Mouse (Mus musculus): ENCODE data around the gene Atp5h. TPM values are rescaled to one million over a fixed set of nuclear protein-coding genes. Genes with fewer than 3 reads are reported as not detected.

Gene Atp5h
- polyA plus RNA-seq, 1 experiment = 61.5 TPM

- Histone ChIP-seq H3K4me1 (ENCODE audit: control insufficient read depth, insufficient read depth, insufficient read length, low read length) (no peaks in the 10 kb centered on the region), H3K36me3 (ENCODE audit: control insufficient read depth, insufficient read depth, low read length) (no peaks in the 10 kb centered on the region), H3K27me3 (ENCODE audit: control insufficient read depth, insufficient read depth, low read length) (no peaks in the 10 kb centered on the region), H3K4me3 (ENCODE audit: low read depth, low read length) (peak within 1 kb of the TSS; percentile 62), H3K27ac (ENCODE audit: insufficient read depth, low read depth, low read length) (no peak within 1 kb of the TSS)
- TF ChIP-seq POLR2A (IDR thresholded peaks at IDR 0.05; ENCODE audit: low read depth, low read length) (peak; percentile 53; the same call in 1 of the 2 replicates), CTCF (IDR thresholded peaks at IDR 0.05; ENCODE audit: extremely low read depth, insufficient read length, insufficient replicate concordance, low read depth, low read length) (no peak)
- WGBS = under 1% methylated on average over 39 of the region's 39 CpGs
These were observed 52.3 kb downstream of the Atp5h start, which contains the start of gene Hid1 for GRCm38 (mm10) chr11:115367395-115367944. TSS of gene Hid1 (minus strand) at chr11:115367756.

DNA sequence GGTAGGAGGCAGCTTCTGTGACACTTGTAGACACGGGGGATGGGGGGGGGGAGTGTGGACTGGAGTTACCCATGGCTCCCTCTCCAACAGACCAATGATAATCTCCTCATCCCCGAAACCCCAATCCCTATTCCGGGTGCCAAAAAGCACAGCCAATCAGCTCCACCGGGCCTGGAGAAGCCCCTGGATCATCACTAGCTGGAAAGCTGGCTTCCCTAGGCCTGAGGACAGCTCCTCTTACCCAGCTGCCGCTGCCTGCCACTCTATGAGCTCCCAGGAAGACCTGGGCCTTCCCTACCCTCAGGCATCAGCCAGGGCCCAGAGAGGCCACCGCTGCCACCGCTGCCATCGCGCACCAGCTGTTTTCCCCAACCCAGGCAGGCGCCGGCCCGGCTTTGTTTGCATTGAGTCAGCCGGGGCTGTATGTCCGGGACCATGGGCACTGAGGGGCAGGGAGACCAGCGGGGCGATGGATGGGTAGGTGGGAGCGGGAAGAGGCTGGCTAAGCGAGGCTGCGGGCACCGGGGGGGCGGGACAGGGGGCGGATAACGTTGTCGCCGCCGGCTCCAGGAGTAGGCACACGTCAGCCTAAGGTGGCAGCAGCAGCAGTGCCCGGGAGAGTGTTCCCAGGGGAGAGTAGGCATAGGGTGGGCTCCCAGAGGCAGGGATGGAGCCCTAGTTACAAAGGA is 52.9 kb downstream of the Atp5h start:
- TF ChIP-seq CTCF (IDR thresholded peaks at IDR 0.05; ENCODE audit: extremely low read depth, insufficient read length, insufficient replicate concordance, low read depth, low read length) = no peak
- no peak for TF ChIP-seq POLR2A (IDR thresholded peaks at IDR 0.05; ENCODE audit: low read depth, low read length)
- no peaks in the 10 kb centered on the region for H3K27me3 ChIP-seq (ENCODE audit: control insufficient read depth, insufficient read depth, low read length)
- H3K27ac ChIP-seq (ENCODE audit: insufficient read depth, low read depth, low read length) = no peak overlapping the region
- WGBS = 7% methylated on average over 26 of the region's 28 CpGs
- H3K36me3 ChIP-seq (ENCODE audit: control insufficient read depth, insufficient read depth, low read length) = no peaks in the 10 kb centered on the region
- peak overlapping the region; percentile 62 for H3K4me3 ChIP-seq (ENCODE audit: low read depth, low read length)
- no peaks in the 10 kb centered on the region for H3K4me1 ChIP-seq (ENCODE audit: control insufficient read depth, insufficient read depth, insufficient read length, low read length)

DNA sequence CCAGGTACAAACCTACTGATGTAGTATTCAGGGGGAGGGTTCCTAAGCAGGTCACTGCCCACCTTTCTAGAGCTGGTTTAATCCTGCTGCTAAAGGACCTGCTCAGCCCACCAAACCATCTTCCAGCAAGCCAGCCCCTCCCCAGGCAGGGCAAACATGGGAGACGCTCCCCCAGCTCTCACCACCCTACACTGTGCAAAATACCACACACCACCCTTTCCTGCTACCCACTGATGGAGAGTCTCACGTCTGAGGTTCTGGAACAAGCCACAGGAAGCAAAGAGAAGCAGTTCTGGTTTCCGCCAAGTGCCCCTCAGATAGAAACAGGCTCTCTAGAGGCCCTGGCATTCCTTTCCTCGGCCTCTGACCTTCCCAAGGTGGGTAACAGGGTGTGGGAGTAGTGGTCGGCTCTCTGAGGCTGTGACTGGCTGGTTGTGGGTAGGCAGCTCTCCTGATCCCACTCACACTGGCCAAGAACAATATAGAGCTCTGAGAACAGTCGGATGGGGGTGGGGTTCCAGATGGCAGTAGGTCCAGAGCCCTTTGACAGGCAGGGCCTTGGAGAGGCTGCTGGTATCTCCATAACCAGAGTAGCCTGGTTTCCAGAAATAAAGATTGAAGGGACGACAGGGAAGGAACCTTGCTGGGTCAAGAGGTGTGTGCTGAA is 53.6 kb downstream of the Atp5h start:
- H3K27me3 ChIP-seq (ENCODE audit: control insufficient read depth, insufficient read depth, low read length) = no peaks in the 10 kb centered on the region
- no peaks in the 10 kb centered on the region for H3K36me3 ChIP-seq (ENCODE audit: control insufficient read depth, insufficient read depth, low read length)
- H3K4me3 ChIP-seq (ENCODE audit: low read depth, low read length) = peak overlapping the region; percentile 62
- TF ChIP-seq POLR2A (IDR thresholded peaks at IDR 0.05; ENCODE audit: low read depth, low read length) = no peak
- no peak overlapping the region for H3K27ac ChIP-seq (ENCODE audit: insufficient read depth, low read depth, low read length)
- no peaks in the 10 kb centered on the region for H3K4me1 ChIP-seq (ENCODE audit: control insufficient read depth, insufficient read depth, insufficient read length, low read length)
- WGBS = 70% methylated on average over 7 of the region's 7 CpGs

Other genes with a start within 250 kb of the Atp5h start
- 10.0 and 21.0 TPM in 2 replicates for gene Tmem104, start 232.5 kb downstream of the Atp5h start, polyA plus RNA-seq (2012; rRNA removed)
- gene Nat9, start 232.1 kb downstream of the Atp5h start, polyA plus RNA-seq (2012; rRNA removed) = 22.7 and 35.6 TPM in 2 replicates
- gene Grin2c, start 152.7 kb downstream of the Atp5h start, polyA plus RNA-seq (2012; rRNA removed) = 0.10 and 0.33 TPM in 2 replicates
- 7.8 and 12.2 TPM in 2 replicates for gene Fdxr, start 142.9 kb downstream of the Atp5h start, polyA plus RNA-seq (2012; rRNA removed)
- 0.71 and 1.4 TPM in 2 replicates for gene Fads6, start 122.3 kb downstream of the Atp5h start, polyA plus RNA-seq (2012; rRNA removed)
- 0.08 and 1.3 TPM in 2 replicates for gene Otop2, start 112.8 kb downstream of the Atp5h start, polyA plus RNA-seq (2012; rRNA removed)
- gene Ush1g, start 97.9 kb downstream of the Atp5h start, polyA plus RNA-seq (2012; rRNA removed) = 0.05 and 0.08 TPM in 2 replicates
- 0.61 and 93.4 TPM in 2 replicates for gene Otop3, start 85.2 kb downstream of the Atp5h start, polyA plus RNA-seq (2012; rRNA removed)
- gene Hid1, start 52.2 kb downstream of the Atp5h start, polyA plus RNA-seq (2012; rRNA removed) = 30.2 and 37.6 TPM in 2 replicates
- 3.8 and 4.2 TPM in 2 replicates for gene Cdr2l, start 38.0 kb downstream of the Atp5h start, polyA plus RNA-seq (2012; rRNA removed)
- 42.0 and 45.8 TPM in 2 replicates for gene Mrpl58, start 16.2 kb downstream of the Atp5h start, polyA plus RNA-seq (2012; rRNA removed)
- gene Kctd2, start 166 bp upstream of the Atp5h start, polyA plus RNA-seq (2012; rRNA removed) = 13.4 and 27.3 TPM in 2 replicates
- gene Trim80, start 20.6 kb upstream of the Atp5h start, polyA plus RNA-seq (2012; rRNA removed) = 1.5 and 4.7 TPM in 2 replicates
- gene Slc16a5, start 42.5 kb upstream of the Atp5h start, polyA plus RNA-seq (2012; rRNA removed) = 98.7 and 220 TPM in 2 replicates
- gene Armc7, start 55.7 kb upstream of the Atp5h start, polyA plus RNA-seq (2012; rRNA removed) = 13.2 and 16.3 TPM in 2 replicates
- gene Nt5c, start 71.9 kb upstream of the Atp5h start, polyA plus RNA-seq (2012; rRNA removed) = 56.8 and 132 TPM in 2 replicates
- 210 and 430 TPM in 2 replicates for gene Jpt1, start 94.4 kb upstream of the Atp5h start, polyA plus RNA-seq (2012; rRNA removed)
- 3.6 and 7.0 TPM in 2 replicates for gene Sumo2, start 116.3 kb upstream of the Atp5h start, polyA plus RNA-seq (2012; rRNA removed)
- 12.6 and 16.8 TPM in 2 replicates for gene Nup85, start 144.5 kb upstream of the Atp5h start, polyA plus RNA-seq (2012; rRNA removed)
- 11.8 and 13.3 TPM in 2 replicates for gene Mrps7, start 184.0 kb upstream of the Atp5h start, polyA plus RNA-seq (2012; rRNA removed)
- 12.6 and 14.7 TPM in 2 replicates for gene Gga3, start 184.1 kb upstream of the Atp5h start, polyA plus RNA-seq (2012; rRNA removed)
- 49.4 and 108 TPM in 2 replicates for gene Mif4gd, start 193.0 kb upstream of the Atp5h start, polyA plus RNA-seq (2012; rRNA removed)
- gene Slc25a19, start 208.3 kb upstream of the Atp5h start, polyA plus RNA-seq (2012; rRNA removed) = 11.3 and 19.6 TPM in 2 replicates

Data from small intestine, adult 2 months (tissue).